Mouse (Mus musculus) stomach, embryonic 15.5 days (tissue): ENCODE measurements around the gene Cenpb. TPM values are rescaled to one million over a fixed set of nuclear protein-coding genes. Genes with fewer than 3 reads are reported as not detected.
"Not testable (repeated sequence)": the region's sequence is repeated elsewhere in the genome, so short reads cannot be mapped to it uniquely, and the experiment has no call there.

ENCODE experiments used
- ATAC-seq: fragments of 200-750 bp; cut with Nextera tagmentation; 2 replicates; pipeline ENCODE4 v1.8.0; 2017; ENCODE audit warnings: low read depth, moderate number of reproducible peaks, moderate TSS enrichment; ENCODE audit not compliant: insufficient read depth, low FRiP score
- H3K27ac ChIP-seq: fragments of 300-500 bp; sonication (generic); 2 replicates; pipeline ENCODE4 v1.5.1; 2015; ENCODE audit warnings: mild to moderate bottlenecking, inconsistent platforms
- H3K27me3 ChIP-seq: fragments of 300-500 bp; sonication (generic); replicated peaks from 2 replicates; pipeline ENCODE4 v1.6.1; 2015; ENCODE audit warnings: inconsistent platforms
- H3K36me3 ChIP-seq: fragments of 300-500 bp; sonication (generic); 2 replicates; pipeline ENCODE4 v1.6.1; 2015; ENCODE audit warnings: inconsistent platforms
- H3K4me1 ChIP-seq: fragments of 300-500 bp; sonication (generic); 2 replicates; pipeline ENCODE4 v1.6.1; 2015; ENCODE audit warnings: inconsistent platforms
- H3K4me2 ChIP-seq: fragments of 300-500 bp; sonication (generic); 2 replicates; pipeline ENCODE4 v1.6.1; 2015; ENCODE audit warnings: mild to moderate bottlenecking, inconsistent platforms
- H3K4me3 ChIP-seq: fragments of 300-500 bp; sonication (generic); replicated peaks from 2 replicates; pipeline ENCODE4 v1.5.1; 2015; ENCODE audit warnings: inconsistent platforms
- H3K9ac ChIP-seq: fragments of 300-500 bp; sonication (generic); 2 replicates; pipeline ENCODE4 v1.6.1; 2015; ENCODE audit warnings: inconsistent platforms
- H3K9me3 ChIP-seq: fragments of 300-500 bp; sonication (generic); 2 replicates; pipeline ENCODE4 v1.6.1; 2016; ENCODE audit warnings: inconsistent platforms
- WGBS: fragments of 180-500 bp; shearing (Covaris S2); methylation state at CpG from one replicate; pipeline ENCODE4 v1.1.7; 2015; 5-methylcytosine and 5-hydroxymethylcytosine counted together
- polyA plus RNA-seq: library from polyadenylated mRNA; unstranded; fragments of >200 nt; fragmentation: Nextera tagmentation; extraction: Ambion mirVana; gene quantifications from 2 replicates; pipeline ENCODE4 v1.2.1, GENCODE M21; 2015

Cenpb gene
- polyA plus RNA-seq: 15.4 and 16.4 TPM in 2 replicates

DNA sequence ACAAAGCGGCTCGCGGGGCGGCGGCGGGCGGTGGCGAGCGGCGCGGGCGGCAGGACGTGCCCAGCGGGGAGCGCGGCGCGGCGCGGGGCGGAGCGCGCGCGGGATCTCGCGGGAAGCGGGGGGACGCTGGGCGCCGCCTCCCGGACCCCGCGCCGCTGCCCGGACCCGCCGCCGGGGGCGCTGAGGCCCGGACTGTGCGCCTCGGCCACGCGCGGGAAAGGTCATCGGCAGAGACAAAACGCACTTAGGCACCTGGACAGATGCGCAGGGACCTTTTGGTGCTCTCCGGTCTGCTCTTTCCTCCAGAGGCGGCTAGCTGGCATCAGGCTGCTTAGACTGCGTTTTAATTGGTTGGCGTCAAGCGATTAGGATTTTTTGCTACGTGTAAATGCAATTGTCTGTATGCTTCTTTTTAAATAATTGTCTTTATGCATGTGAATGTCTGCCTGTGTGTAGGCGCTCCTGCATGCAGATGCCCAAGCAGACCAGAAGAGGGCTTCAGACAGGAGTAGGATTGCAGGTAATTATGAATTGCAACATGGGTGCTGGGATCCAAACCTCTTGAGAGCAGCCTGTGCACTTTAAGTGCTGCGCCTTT lies at the start of gene Cenpb:
Gene Cenpb, minus strand, starts transcription at position 78 of the 598 bp plus-strand sequence.
- peaks cover 34% of the 10 kb centered on the region for H3K4me1 ChIP-seq
- WGBS: 3% methylated on average over 34 of the region's 57 CpGs
- peak; percentile 80 for ATAC-seq
- peak within 1 kb of the TSS; percentile 83 for H3K4me3 ChIP-seq
- H3K27me3 ChIP-seq: no peaks in the 10 kb centered on the region
- H3K36me3 ChIP-seq: 0 out of 2 replicates have a peak, but pooled peaks cover 3% of the 10 kb centered on the region
- H3K4me2 ChIP-seq: peak within 1 kb of the TSS; percentile 76
- H3K27ac ChIP-seq: peak within 1 kb of the TSS; percentile 95
- peak within 1 kb of the TSS; percentile 92 for H3K9ac ChIP-seq
- H3K9me3 ChIP-seq: no peaks in the 10 kb centered on the region

DNA sequence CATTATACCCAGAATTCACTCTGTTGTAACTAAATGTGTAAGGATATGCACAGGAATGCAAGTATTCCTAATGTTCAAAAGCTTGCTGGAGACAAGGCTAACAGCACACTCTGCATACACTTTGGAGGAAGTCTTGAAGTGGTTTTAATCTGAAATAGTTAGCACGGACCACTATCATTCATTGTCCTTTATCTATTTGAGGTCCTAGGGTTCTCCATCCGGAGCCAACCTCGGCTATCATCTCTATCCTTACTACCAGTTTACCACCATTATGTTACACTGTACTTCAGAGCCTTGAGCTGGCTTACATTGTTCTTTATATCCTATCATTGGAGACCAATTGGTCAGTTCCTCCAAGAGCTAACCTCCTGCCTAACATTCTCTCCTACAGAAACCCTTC lies 47.4 kb upstream of the Cenpb start:
- WGBS: 87% methylated on average over 3 of the region's 3 CpGs
- Histone ChIP-seq H3K36me3 (no peaks in the 10 kb centered on the region), H3K4me1 (no peaks in the 10 kb centered on the region), H3K9ac (no peak overlapping the region), H3K4me3 (no peak overlapping the region), H3K27me3 (no peaks in the 10 kb centered on the region), H3K27ac (no peak overlapping the region), H3K9me3 (no peaks in the 10 kb centered on the region), H3K4me2 (no peak overlapping the region)
- no peak for ATAC-seq

DNA sequence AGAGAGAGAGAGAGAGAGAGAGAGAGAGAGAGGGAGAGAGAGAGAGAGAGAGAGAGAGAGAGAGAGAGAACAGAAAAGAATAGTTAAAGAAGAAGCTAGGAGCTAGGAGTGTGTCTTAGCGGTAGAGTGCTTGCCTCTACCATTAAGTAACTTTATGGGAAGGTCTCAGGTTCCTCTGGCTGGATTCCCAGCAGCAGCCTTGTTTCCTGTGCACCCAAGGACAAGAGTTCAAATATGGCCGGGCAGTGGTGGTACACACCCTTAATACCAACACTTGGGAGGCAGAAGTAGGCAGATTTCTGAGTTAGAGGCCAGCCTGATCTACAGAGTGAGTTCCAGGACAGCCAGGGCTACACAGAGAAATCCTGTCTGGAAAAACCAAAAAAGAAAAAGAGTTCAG lies 46.8 kb upstream of the Cenpb start:
- not testable (repeated sequence) for H3K27me3 ChIP-seq, H3K4me1 ChIP-seq, H3K9me3 ChIP-seq, H3K27ac ChIP-seq, H3K4me2 ChIP-seq, H3K36me3 ChIP-seq, H3K4me3 ChIP-seq, ATAC-seq, H3K9ac ChIP-seq
- WGBS: 60% methylated on average over 2 of the region's 2 CpGs

DNA sequence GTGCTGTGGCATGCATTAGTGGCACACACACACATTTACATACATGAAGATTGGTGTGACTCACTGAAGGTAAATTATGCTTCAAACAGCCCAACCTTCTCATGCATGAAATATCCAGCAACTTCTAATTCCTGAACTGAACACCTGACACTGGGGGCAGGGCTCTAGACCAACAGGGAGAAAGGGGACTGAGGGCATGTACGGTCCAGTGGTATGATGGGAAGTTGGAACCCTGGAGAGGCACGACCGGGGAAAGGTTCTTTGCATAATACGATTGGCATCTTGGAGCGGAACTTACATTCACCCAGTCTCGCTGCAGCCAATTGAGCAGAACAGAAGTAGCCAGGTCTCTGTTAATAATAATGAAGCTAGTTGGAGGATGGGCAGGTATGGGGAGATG lies 45.3 kb upstream of the Cenpb start:
- no peak for ATAC-seq
- H3K4me2 ChIP-seq: no peak overlapping the region
- H3K9me3 ChIP-seq: no peaks in the 10 kb centered on the region
- H3K4me1 ChIP-seq: no peaks in the 10 kb centered on the region; the same call in 1 of the 2 replicates
- no peak overlapping the region for H3K4me3 ChIP-seq
- no peaks in the 10 kb centered on the region for H3K36me3 ChIP-seq
- no peaks in the 10 kb centered on the region for H3K27me3 ChIP-seq
- no peak overlapping the region for H3K27ac ChIP-seq
- H3K9ac ChIP-seq: no peak overlapping the region
- 89% methylated on average over 6 of the region's 6 CpGs for WGBS

DNA sequence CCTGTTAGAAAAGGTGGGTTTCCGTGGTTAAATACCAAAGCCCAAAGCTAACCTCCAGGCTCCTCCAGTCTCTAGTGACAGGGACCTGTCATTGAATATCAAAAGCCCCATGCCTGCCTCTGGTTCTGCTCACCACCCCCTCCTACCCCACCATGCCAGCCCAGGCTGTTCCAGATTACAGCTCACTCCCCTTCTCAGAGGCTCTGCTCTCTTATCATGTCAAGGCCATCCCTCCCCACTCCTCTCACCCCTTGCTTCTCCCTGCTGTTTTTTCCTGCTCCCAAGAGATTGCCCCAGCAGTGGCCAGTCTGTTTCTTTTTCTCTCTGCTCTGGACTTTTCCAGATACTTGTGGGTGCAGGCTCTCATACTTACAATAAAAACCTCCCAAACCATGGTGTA lies 43.7 kb upstream of the Cenpb start:
- WGBS: 59% methylated on average over 1 of the region's 1 CpGs
- no peak overlapping the region for H3K4me3 ChIP-seq
- no peaks in the 10 kb centered on the region for H3K27me3 ChIP-seq
- no peak overlapping the region for H3K9ac ChIP-seq
- H3K4me1 ChIP-seq: no peaks in the 10 kb centered on the region; the same call in 1 of the 2 replicates
- no peaks in the 10 kb centered on the region for H3K36me3 ChIP-seq
- ATAC-seq: peak; percentile 94; the same call in 1 of the 2 replicates
- no peak overlapping the region for H3K4me2 ChIP-seq
- no peaks in the 10 kb centered on the region for H3K9me3 ChIP-seq
- H3K27ac ChIP-seq: no peak overlapping the region

DNA sequence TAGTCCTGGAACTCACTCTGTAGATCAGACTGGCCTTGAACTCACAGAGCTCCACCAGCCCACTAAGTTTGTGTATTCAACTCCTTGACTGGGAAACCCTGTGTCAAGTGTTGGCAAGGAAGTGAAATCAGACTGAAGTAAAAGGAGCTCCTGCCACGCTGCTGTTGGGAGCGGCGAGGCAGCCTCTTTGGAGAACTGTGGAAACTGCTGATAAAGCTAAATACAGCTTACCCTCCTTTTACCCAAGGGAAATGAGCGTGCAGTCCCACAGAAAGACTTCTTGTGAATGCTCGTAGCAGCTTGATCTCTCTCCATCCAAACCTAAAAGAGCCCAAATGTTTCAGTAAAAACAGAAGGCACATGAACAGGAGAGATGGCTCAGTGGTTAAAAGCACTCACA lies 42.7 kb upstream of the Cenpb start:
- peak; percentile 32; the same call in 1 of the 2 replicates for ATAC-seq
- H3K27ac ChIP-seq: no peak overlapping the region
- WGBS: 44% methylated on average over 5 of the region's 5 CpGs

DNA sequence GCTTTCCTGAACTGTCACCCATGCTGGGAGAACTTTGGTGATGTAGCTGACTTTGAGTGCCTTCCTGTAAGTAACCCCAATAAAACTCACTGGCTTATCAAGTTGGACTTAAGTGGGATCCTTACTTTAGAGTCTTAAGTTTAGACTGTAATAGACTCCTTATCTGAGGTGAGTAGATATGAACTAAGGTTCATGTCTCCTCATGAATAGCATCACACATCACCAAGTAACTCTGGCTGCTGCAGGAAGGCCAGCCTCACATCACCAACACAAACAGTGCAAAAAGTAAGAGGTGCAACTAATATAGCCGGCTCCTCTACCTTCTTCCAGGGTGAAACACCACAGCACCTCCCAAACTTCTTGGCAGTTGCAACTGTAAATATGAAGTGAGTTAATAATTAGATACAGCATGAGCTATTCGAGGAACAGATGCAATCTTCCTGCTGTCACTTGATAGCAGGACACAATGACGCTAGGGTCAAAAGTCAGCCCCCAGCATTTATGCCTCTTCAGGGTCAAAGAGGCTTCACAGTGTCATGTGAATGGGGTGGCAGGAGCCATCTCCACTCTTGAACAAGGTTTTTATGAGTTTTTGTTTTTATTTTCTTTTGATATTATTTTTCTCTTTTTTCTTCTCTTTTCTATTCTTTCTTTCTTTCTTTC lies 42.1 kb upstream of the Cenpb start:
- H3K27ac ChIP-seq: no peak overlapping the region

More for the DNA sequence above, 42.7 kb upstream of the Cenpb start:
- Histone ChIP-seq H3K9ac (no peak overlapping the region), H3K9me3 (no peaks in the 10 kb centered on the region), H3K4me3 (no peak overlapping the region), H3K27me3 (no peaks in the 10 kb centered on the region), H3K4me2 (no peak overlapping the region), H3K36me3 (no peaks in the 10 kb centered on the region), H3K4me1 (no peaks in the 10 kb centered on the region; the same call in 1 of the 2 replicates)

DNA sequence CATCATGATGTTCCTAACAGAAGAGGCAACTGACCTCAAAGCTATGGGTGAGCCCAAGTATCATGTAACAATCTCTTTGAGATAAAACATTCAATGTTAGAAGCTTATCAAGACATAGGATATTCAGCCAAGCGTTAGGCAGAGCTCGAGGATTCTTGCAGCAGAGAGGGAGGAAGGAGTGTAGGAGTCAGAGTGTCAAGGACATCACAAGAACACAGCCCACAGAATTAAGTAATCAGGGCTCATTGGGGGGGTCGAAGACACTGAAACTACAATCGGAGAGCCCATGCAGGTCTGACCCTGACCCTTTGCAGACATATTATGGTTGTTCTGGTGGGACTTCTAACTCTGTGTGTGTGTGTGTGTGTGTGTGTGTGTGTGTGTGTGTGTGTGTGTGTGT lies 40.2 kb upstream of the Cenpb start:
- no peak for ATAC-seq
- H3K4me2 ChIP-seq: no peak overlapping the region
- H3K9me3 ChIP-seq: no peaks in the 10 kb centered on the region
- H3K27me3 ChIP-seq: no peaks in the 10 kb centered on the region
- WGBS: 64% methylated on average over 4 of the region's 4 CpGs
- H3K4me3 ChIP-seq: no peak overlapping the region
- H3K27ac ChIP-seq: no peak overlapping the region
- no peaks in the 10 kb centered on the region for H3K36me3 ChIP-seq
- no peak overlapping the region for H3K9ac ChIP-seq
- no peaks in the 10 kb centered on the region; the same call in 1 of the 2 replicates for H3K4me1 ChIP-seq

More for the DNA sequence above, 42.1 kb upstream of the Cenpb start:
- WGBS: 67% methylated on average over 3 of the region's 3 CpGs
- no peaks in the 10 kb centered on the region for H3K36me3 ChIP-seq
- no peaks in the 10 kb centered on the region for H3K27me3 ChIP-seq
- H3K4me3 ChIP-seq: no peak overlapping the region
- no peaks in the 10 kb centered on the region; the same call in 1 of the 2 replicates for H3K4me1 ChIP-seq
- no peak overlapping the region for H3K9ac ChIP-seq
- ATAC-seq: no peak
- no peaks in the 10 kb centered on the region for H3K9me3 ChIP-seq
- H3K4me2 ChIP-seq: no peak overlapping the region

DNA sequence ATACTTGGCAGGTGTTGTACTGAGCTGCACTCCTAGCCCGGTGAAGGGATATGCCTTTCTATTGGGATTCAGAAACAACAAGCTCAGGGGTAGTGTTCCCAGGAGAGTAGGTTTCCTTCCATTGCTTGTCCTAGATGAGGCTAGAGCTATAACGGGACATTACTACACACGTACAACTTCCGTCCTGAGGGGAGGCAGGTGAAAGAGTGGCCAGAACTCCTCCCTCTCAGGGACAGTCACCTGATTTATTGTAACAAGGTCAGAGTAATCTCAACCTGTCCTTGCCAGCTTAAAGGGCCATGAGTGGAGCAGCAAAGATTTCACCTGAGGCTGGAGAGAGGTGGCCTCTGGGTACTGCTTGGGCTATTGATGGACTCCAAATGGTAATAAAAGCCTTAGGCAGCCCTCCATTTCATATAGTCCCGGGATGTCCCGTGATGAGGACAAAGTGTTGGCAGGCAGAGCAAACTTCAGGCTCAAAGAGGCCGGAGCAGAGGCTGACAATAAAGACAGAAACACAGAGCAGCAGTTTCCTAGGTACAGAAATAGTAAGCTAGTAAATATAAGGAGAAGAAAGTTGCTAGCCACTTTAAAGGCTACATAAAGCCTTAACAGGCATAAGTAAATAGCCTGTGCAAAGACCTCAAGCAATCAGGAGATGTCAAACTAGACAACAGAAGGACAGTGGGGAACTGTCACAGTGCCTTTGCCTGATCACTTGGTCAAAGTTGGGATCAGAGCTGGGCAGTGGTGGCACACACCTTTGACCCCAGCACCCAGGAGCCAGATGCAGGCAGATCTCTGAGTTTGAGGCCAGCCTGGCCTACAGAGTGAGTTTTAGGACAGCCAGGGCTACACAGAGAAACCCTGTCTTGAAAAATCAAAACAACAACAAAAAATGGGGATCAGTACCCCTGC lies 36.3 kb upstream of the Cenpb start:
- no peaks in the 10 kb centered on the region for H3K36me3 ChIP-seq
- H3K4me3 ChIP-seq: no peak overlapping the region
- H3K9me3 ChIP-seq: no peaks in the 10 kb centered on the region
- no peak for ATAC-seq
- no peak overlapping the region for H3K9ac ChIP-seq
- H3K4me2 ChIP-seq: no peak overlapping the region
- H3K4me1 ChIP-seq: peaks cover 8% of the 10 kb centered on the region; the same call in 1 of the 2 replicates
- no peaks in the 10 kb centered on the region for H3K27me3 ChIP-seq
- no peak overlapping the region for H3K27ac ChIP-seq
- WGBS: 69% methylated on average over 7 of the region's 7 CpGs

DNA sequence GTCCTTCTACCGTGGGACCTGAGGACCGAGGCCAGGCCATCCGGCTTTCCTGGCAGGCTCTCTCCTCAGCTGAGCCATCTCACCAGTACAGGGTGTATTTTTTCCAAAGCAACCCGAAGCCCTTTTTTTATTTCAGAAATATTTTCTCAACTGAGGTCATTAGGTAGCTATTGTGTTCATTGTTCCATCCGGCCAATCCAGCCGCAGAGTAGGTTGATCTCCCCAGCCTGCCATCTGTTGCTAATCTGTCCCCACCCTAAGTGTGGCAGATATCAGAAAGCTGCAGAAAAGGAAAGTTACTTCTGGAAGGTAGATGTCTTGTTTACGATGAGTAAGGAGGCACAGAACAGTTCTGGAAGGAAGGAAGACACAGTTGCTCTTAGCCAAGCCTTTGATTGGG lies 33.9 kb upstream of the Cenpb start:
- Histone ChIP-seq H3K27ac (no peak overlapping the region), H3K4me1 (peaks cover 20% of the 10 kb centered on the region), H3K27me3 (no peaks in the 10 kb centered on the region), H3K9me3 (no peaks in the 10 kb centered on the region), H3K36me3 (no peaks in the 10 kb centered on the region), H3K4me3 (no peak overlapping the region), H3K9ac (no peak overlapping the region), H3K4me2 (no peak overlapping the region)
- 82% methylated on average over 7 of the region's 7 CpGs for WGBS
- ATAC-seq: 0 out of 2 replicates have a peak, but pooled peaks have one; percentile 12

DNA sequence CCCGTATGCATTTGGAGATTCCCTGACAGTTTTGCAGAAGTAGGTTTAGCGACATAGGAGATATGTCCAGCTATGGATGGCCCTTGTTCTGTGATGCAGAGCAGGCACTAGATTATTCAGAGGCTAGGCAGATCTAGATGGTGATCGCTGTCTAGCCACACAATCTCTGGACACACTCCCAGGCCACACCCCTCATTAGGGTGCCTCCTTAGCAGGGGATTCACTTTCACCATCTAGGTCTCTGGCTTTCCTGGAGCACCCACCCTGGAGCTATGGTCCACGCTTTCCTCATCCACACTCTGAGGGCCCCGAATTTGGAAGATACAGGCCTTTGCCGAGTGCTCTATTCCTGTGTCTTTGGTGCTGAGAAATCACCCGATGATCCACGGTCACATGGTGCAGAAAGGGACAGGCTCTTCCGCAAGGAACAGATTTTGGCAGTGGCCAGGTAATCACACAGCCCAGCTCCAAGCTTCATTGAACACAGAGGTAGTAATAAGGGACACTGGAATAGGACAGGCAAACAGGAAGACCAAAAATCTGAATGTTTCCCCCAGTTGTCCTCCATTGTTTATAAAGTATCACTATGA lies 31.3 kb upstream of the Cenpb start:
- Histone ChIP-seq H3K27ac (peak overlapping the region; percentile 44; the same call in 1 of the 2 replicates), H3K27me3 (no peaks in the 10 kb centered on the region), H3K4me2 (peak overlapping the region; percentile 58), H3K9ac (peak overlapping the region; percentile 42; the same call in 1 of the 2 replicates), H3K4me3 (peak overlapping the region; percentile 49), H3K4me1 (peaks cover 20% of the 10 kb centered on the region), H3K9me3 (no peaks in the 10 kb centered on the region), H3K36me3 (no peaks in the 10 kb centered on the region)
- WGBS: 60% methylated on average over 9 of the region's 9 CpGs
- ATAC-seq: no peak
